Mouse (Mus musculus) kidney, postnatal 4 days (tissue): ENCODE data around the gene Atp13a1.

Experiments
- DNase-seq, 2 experiments: peaks; one replicate each; pipeline ENCODE4 v3.0.0; 2021; ENCODE audit warnings: mixed read lengths in 2 of 2

The Atp13a1 gene

GRCm38 (mm10) chr8:69801796-69802195, 10.8 kb downstream of the Atp13a1 start:
- no peak for DNase-seq

- no peak for DNase-seq
Measured at GRCm38 (mm10) chr8:69802216-69802615, 11.3 kb downstream of the Atp13a1 start.

- DNase-seq: no peak
Measured at GRCm38 (mm10) chr8:69803366-69803765, 12.4 kb downstream of the Atp13a1 start.

- no peak for DNase-seq
Measured at GRCm38 (mm10) chr8:69804537-69804936, 13.6 kb downstream of the Atp13a1 start.

- DNase-seq: no peak
Measured at GRCm38 (mm10) chr8:69805086-69805485, 14.1 kb downstream of the Atp13a1 start.

GRCm38 (mm10) chr8:69805491-69805890, 14.5 kb downstream of the Atp13a1 start:
- no peak for DNase-seq

- DNase-seq: no peak
Measured at GRCm38 (mm10) chr8:69807236-69807635, 16.3 kb downstream of the Atp13a1 start.

- peak; percentile 88 to 92 for DNase-seq
Measured at GRCm38 (mm10) chr8:69808094-69808863, 17.3 kb downstream of the Atp13a1 start, which contains the start of gene Gmip. Gene Gmip (plus strand): TSS chr8:69808679.

- DNase-seq: peak; percentile 39 to 56
Measured at GRCm38 (mm10) chr8:69808864-69809403, 18.0 kb downstream of the Atp13a1 start.

GRCm38 (mm10) chr8:69809820-69810219, 18.9 kb downstream of the Atp13a1 start:
- no peak for DNase-seq

- no peak for DNase-seq
Measured at GRCm38 (mm10) chr8:69814881-69815280, 23.9 kb downstream of the Atp13a1 start.

- DNase-seq: no peak
Measured at GRCm38 (mm10) chr8:69815396-69815795, 24.4 kb downstream of the Atp13a1 start.

- peak; percentile 41 to 61 for DNase-seq
Measured at GRCm38 (mm10) chr8:69820466-69820865, 29.5 kb downstream of the Atp13a1 start.

- peak; percentile 70 to 81 for DNase-seq
Measured at GRCm38 (mm10) chr8:69821971-69822385, 31.0 kb downstream of the Atp13a1 start.

GRCm38 (mm10) chr8:69822386-69823191, 31.6 kb downstream of the Atp13a1 start, which contains the start of gene Lpar2:
Gene Lpar2 (plus strand): TSS chr8:69822429.
- peak; percentile 85 to 89 for DNase-seq

- peak in 1 of 2 experiments; percentile 35 for DNase-seq
Measured at GRCm38 (mm10) chr8:69826371-69826770, 35.4 kb downstream of the Atp13a1 start.

- DNase-seq: peak; percentile 89 to 93
Measured at GRCm38 (mm10) chr8:69832298-69832853, 41.4 kb downstream of the Atp13a1 start, which contains the start of gene Pbx4. Gene Pbx4 (plus strand): TSS chr8:69832491.

GRCm38 (mm10) chr8:69837057-69837682, 46.2 kb downstream of the Atp13a1 start:
- DNase-seq: peak in 1 of 2 experiments; percentile 52

GRCm38 (mm10) chr8:69847167-69848065, 56.5 kb downstream of the Atp13a1 start:
- no peak for DNase-seq

GRCm38 (mm10) chr8:69848951-69849350, 58.0 kb downstream of the Atp13a1 start:
- DNase-seq: no peak

- peak in 1 of 2 experiments; percentile 19 for DNase-seq
Measured at GRCm38 (mm10) chr8:69849899-69850298, 58.9 kb downstream of the Atp13a1 start.
